Mouse (Mus musculus): ENCODE measurements around the gene Olfr895. TPM values are rescaled to one million over a fixed set of nuclear protein-coding genes. Genes with fewer than 3 reads are reported as not detected.

Gene Olfr895
- polyA plus RNA-seq (2012; rRNA removed): not detected in 2 replicates

DNA sequence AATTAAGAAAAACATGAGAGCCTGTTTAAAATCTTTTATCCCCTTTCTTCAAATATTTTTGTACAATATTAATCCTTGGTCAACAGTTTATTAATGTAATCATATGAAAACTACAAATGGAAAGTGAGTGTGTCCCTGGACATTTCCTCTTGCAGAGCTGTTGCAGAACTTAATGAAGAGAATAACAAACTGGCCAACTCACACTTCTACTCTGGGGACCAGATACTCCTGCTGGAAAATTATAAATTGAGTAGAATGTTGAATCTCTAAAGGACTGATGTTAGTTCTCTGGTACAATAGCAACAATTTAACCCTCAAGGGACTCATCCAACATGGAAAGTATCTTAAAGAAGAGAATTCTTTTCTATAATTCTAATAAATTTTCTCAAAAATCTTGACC, at the start of gene Olfr895:
Gene Olfr895, plus strand, starts transcription at position 301 of the 400 bp plus-strand sequence.
- H3K4me3 ChIP-seq (ENCODE audit: extremely low read depth, insufficient read depth, insufficient read length): no peak within 1 kb of the TSS
- no peaks in the 10 kb centered on the region for H3K4me1 ChIP-seq (ENCODE audit: control insufficient read depth, insufficient read depth, insufficient read length)
- no peak for TF ChIP-seq CTCF (IDR thresholded peaks at IDR 0.05; ENCODE audit: extremely low read depth, insufficient read depth, insufficient read length, insufficient replicate concordance)
- no peak for TF ChIP-seq POLR2A (IDR thresholded peaks at IDR 0.05; ENCODE audit: low read depth, low read length)
- H3K27me3 ChIP-seq (ENCODE audit: control insufficient read depth, insufficient read depth, low read length): no peaks in the 10 kb centered on the region
- H3K36me3 ChIP-seq (ENCODE audit: control insufficient read depth, insufficient read depth, low read length): no peaks in the 10 kb centered on the region
- DNase-seq (ENCODE audit: low read depth in 1 of 2, low spot score in 2 of 2): no peak
- no peak within 1 kb of the TSS for H3K27ac ChIP-seq (ENCODE audit: insufficient read depth, low read length)

DNA sequence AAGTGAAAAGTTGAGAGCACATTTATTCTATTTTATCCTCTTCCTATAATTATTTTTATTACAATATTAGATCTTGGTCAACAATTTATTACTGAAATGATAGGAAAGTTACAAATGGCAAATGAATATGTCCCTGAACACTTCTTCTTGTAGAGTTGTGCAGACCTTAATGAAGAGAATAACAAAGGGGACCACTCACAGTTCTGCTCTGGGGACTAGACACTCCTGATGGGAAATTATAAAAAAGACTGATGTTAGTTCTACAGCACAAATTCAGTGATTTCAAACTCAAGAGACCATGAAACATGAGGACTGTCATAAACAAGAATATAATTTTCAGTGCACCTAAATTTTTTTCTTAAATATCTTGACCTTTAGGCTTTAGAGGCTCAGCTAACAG, 15.2 kb upstream of the Olfr895 start, which contains the start of gene Olfr143:
Gene Olfr143, plus strand, starts transcription at position 301 of the 400 bp plus-strand sequence.
- Histone ChIP-seq H3K36me3 (ENCODE audit: control insufficient read depth, insufficient read depth, low read length) (no peaks in the 10 kb centered on the region), H3K27me3 (ENCODE audit: control insufficient read depth, insufficient read depth, low read length) (no peaks in the 10 kb centered on the region), H3K4me1 (ENCODE audit: control insufficient read depth, insufficient read depth, insufficient read length) (no peaks in the 10 kb centered on the region), H3K4me3 (ENCODE audit: extremely low read depth, insufficient read depth, insufficient read length) (no peak within 1 kb of the TSS), H3K27ac (ENCODE audit: insufficient read depth, low read length) (no peak within 1 kb of the TSS)
- TF ChIP-seq CTCF (IDR thresholded peaks at IDR 0.05; ENCODE audit: extremely low read depth, insufficient read depth, insufficient read length, insufficient replicate concordance) (no peak), POLR2A (IDR thresholded peaks at IDR 0.05; ENCODE audit: low read depth, low read length) (no peak)
- no peak for DNase-seq (ENCODE audit: low read depth in 1 of 2, low spot score in 2 of 2)

DNA sequence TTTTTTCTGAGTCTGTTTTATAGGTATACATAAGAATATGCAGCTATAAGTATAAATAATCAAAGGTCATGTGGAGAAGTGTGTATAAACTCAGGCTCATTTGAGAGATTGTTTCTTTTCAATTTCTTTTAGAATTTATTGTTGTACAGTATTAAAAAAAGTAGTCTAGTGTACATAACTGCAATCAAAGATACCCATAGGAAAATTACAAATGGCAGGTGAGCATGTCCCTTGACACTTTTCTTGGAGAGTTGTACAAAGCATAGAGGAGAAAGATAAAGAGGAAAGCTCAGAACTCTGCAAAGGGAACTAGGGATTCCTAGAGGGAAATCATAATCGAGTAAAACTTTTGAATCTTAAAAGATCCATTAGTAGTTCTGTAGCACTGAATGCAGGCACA, 23.2 kb downstream of the Olfr895 start, which contains the start of gene Olfr896-ps1:
Gene Olfr896-ps1, plus strand, starts transcription at position 301 of the 400 bp plus-strand sequence.
- no peak for DNase-seq (ENCODE audit: low read depth in 1 of 2, low spot score in 2 of 2)
- Histone ChIP-seq H3K27ac (ENCODE audit: insufficient read depth, low read length) (no peak within 1 kb of the TSS), H3K4me1 (ENCODE audit: control insufficient read depth, insufficient read depth, insufficient read length) (no peaks in the 10 kb centered on the region), H3K36me3 (ENCODE audit: control insufficient read depth, insufficient read depth, low read length) (no peaks in the 10 kb centered on the region), H3K27me3 (ENCODE audit: control insufficient read depth, insufficient read depth, low read length) (no peaks in the 10 kb centered on the region), H3K4me3 (ENCODE audit: extremely low read depth, insufficient read depth, insufficient read length) (no peak within 1 kb of the TSS)
- WGBS: 78% methylated on average over 1 of the region's 1 CpGs
- no peak for TF ChIP-seq POLR2A (IDR thresholded peaks at IDR 0.05; ENCODE audit: low read depth, low read length)
- TF ChIP-seq CTCF (IDR thresholded peaks at IDR 0.05; ENCODE audit: extremely low read depth, insufficient read depth, insufficient read length, insufficient replicate concordance): no peak

Other genes with a start within 250 kb of the Olfr895 start
- not detected in 2 replicates for gene Olfr883, start 242.0 kb upstream of the Olfr895 start, polyA plus RNA-seq (2012; rRNA removed)
- not detected in 2 replicates for gene Olfr884, start 221.3 kb upstream of the Olfr895 start, polyA plus RNA-seq (2012; rRNA removed)
- not detected in 2 replicates for gene Olfr885, start 206.5 kb upstream of the Olfr895 start, polyA plus RNA-seq (2012; rRNA removed)
- not detected in 2 replicates for gene Olfr887, start 183.8 kb upstream of the Olfr895 start, polyA plus RNA-seq (2012; rRNA removed)
- gene Olfr888, start 159.7 kb upstream of the Olfr895 start, polyA plus RNA-seq (2012; rRNA removed): not detected in 2 replicates
- gene Olfr889, start 152.7 kb upstream of the Olfr895 start, polyA plus RNA-seq (2012; rRNA removed): not detected in 2 replicates
- not detected in 2 replicates for gene Olfr890, start 125.3 kb upstream of the Olfr895 start, polyA plus RNA-seq (2012; rRNA removed)
- gene Olfr891, start 87.0 kb upstream of the Olfr895 start, polyA plus RNA-seq (2012; rRNA removed): not detected in 2 replicates
- not detected in 2 replicates for gene Olfr893, start 59.5 kb upstream of the Olfr895 start, polyA plus RNA-seq (2012; rRNA removed)
- gene Olfr894, start 49.8 kb upstream of the Olfr895 start, polyA plus RNA-seq (2012; rRNA removed): not detected in 2 replicates
- not detected in 2 replicates for gene Olfr143, start 15.1 kb upstream of the Olfr895 start, polyA plus RNA-seq (2012; rRNA removed)
- not detected in 2 replicates for gene Olfr896-ps1, start 23.3 kb downstream of the Olfr895 start, polyA plus RNA-seq (2012; rRNA removed)
- not detected in 2 replicates for gene Olfr25, start 61.2 kb downstream of the Olfr895 start, polyA plus RNA-seq (2012; rRNA removed)
- not detected in 2 replicates for gene Olfr898, start 80.6 kb downstream of the Olfr895 start, polyA plus RNA-seq (2012; rRNA removed)
- not detected in 2 replicates for gene Olfr250, start 99.0 kb downstream of the Olfr895 start, polyA plus RNA-seq (2012; rRNA removed)
- not detected in 2 replicates for gene Olfr251, start 109.2 kb downstream of the Olfr895 start, polyA plus RNA-seq (2012; rRNA removed)
- not detected in 2 replicates for gene Olfr147, start 133.8 kb downstream of the Olfr895 start, polyA plus RNA-seq (2012; rRNA removed)
- gene Olfr901, start 161.6 kb downstream of the Olfr895 start, polyA plus RNA-seq (2012; rRNA removed): not detected in 2 replicates
- gene Olfr902, start 179.8 kb downstream of the Olfr895 start, polyA plus RNA-seq (2012; rRNA removed): not detected in 2 replicates
- gene Olfr904, start 195.3 kb downstream of the Olfr895 start, polyA plus RNA-seq (2012; rRNA removed): not detected in 2 replicates
- gene Olfr905, start 203.3 kb downstream of the Olfr895 start, polyA plus RNA-seq (2012; rRNA removed): not detected in 2 replicates
- gene Olfr906, start 219.2 kb downstream of the Olfr895 start, polyA plus RNA-seq (2012; rRNA removed): not detected in 2 replicates
- gene Olfr907, start 227.9 kb downstream of the Olfr895 start, polyA plus RNA-seq (2012; rRNA removed): not detected in 2 replicates